Mouse (Mus musculus) hindbrain, embryonic 13.5 days (tissue): Measurements from ENCODE around the gene Xylb. TPM values are rescaled to one million over a fixed set of nuclear protein-coding genes. Genes with fewer than 3 reads are reported as not detected.
A peak's percentile ranks its signal among the peaks of the same experiment; 100 is the strongest.

Experiments used
- ATAC-seq: fragments of 200-750 bp; cut with Nextera tagmentation; 2 replicates; pipeline ENCODE4 v1.8.0; 2017; ENCODE audit warnings: moderate TSS enrichment; ENCODE audit not compliant: low FRiP score
- H3K27ac ChIP-seq: fragments of 300-500 bp; sonication (generic); 2 replicates; pipeline ENCODE4 v1.5.1; 2015; ENCODE audit warnings: inconsistent platforms, mild to moderate bottlenecking, moderate library complexity
- H3K27me3 ChIP-seq: fragments of 300-500 bp; sonication (generic); 2 replicates; pipeline ENCODE4 v1.6.1; 2015; ENCODE audit warnings: mild to moderate bottlenecking, inconsistent platforms
- H3K36me3 ChIP-seq: fragments of 300-500 bp; sonication (generic); 2 replicates; pipeline ENCODE4 v1.6.1; 2015; ENCODE audit warnings: mild to moderate bottlenecking, inconsistent platforms
- H3K4me1 ChIP-seq: fragments of 300-500 bp; sonication (generic); replicated peaks from 2 replicates; pipeline ENCODE4 v1.6.1; 2015; ENCODE audit warnings: inconsistent platforms
- H3K4me2 ChIP-seq: fragments of 300-500 bp; sonication (generic); 2 replicates; pipeline ENCODE4 v1.6.1; 2015; ENCODE audit warnings: inconsistent platforms, mild to moderate bottlenecking, moderate library complexity
- H3K4me3 ChIP-seq: fragments of 300-500 bp; sonication (generic); 2 replicates; pipeline ENCODE4 v1.5.1; 2015; ENCODE audit warnings: mild to moderate bottlenecking, inconsistent platforms
- H3K9ac ChIP-seq: fragments of 300-500 bp; sonication (generic); 2 replicates; pipeline ENCODE4 v1.6.1; 2015; ENCODE audit warnings: mild to moderate bottlenecking, inconsistent platforms
- H3K9me3 ChIP-seq: fragments of 300-500 bp; sonication (generic); 2 replicates; pipeline ENCODE4 v1.6.1; 2016; ENCODE audit warnings: inconsistent platforms
- WGBS: fragments of 180-500 bp; shearing (Covaris S2); methylation state at CpG from one replicate; pipeline ENCODE4 v1.1.7; 2015; 5-methylcytosine and 5-hydroxymethylcytosine counted together
- polyA plus RNA-seq: library from polyadenylated mRNA; unstranded; fragments of >200 nt; fragmentation: Nextera tagmentation; extraction: Ambion mirVana; gene quantifications from 2 replicates; pipeline ENCODE4 v1.2.1, GENCODE M21; 2015

The Xylb gene
- polyA plus RNA-seq, 1 experiment from 2014 or later = 2.5 TPM

DNA sequence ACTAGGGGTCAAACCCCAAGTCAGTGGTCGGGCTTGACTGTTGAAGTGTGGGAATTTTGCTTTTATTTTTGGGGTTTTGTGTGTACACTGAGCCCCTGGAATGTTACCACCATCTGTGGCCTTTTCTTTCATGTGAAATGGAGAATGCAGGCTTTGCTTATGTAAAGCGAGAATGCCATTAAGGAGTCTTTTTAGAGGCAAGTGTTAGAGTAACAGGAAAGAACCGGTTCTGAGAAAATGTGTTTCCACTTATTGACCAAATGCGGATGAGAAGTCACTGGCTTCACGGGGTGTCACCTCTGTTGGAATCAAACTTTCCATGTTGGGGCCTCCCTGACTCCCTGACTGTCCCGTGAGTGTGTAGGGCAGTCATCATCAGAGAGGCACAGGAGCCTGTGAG, 18.4 kb downstream of the Xylb start:
- Histone ChIP-seq H3K9me3 (no peaks in the 10 kb centered on the region), H3K4me1 (no peaks in the 10 kb centered on the region), H3K27ac (no peak overlapping the region), H3K27me3 (no peaks in the 10 kb centered on the region), H3K4me3 (no peak overlapping the region), H3K9ac (no peak overlapping the region), H3K4me2 (no peak overlapping the region), H3K36me3 (no peaks in the 10 kb centered on the region)
- no peak for ATAC-seq
- WGBS = 62% methylated on average over 6 of the region's 6 CpGs

DNA sequence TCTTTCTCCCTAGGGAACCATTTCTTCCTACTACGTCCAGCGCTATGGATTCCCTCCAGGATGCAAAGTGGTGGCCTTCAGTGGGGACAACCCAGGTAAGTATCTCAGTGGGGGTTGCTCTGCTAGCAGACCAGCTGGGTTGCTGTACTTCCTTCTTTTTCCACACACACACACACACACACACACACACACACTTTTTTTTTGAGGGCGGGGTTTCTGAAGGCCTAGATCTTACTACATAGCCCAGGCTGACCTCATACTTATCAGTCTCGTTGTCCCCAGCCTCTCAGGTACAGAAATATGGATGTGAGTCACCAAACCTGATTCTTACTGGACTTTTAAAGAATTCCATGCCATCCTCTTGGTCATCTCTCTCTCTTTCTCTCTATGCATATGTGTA, 21.1 kb downstream of the Xylb start:
- H3K4me2 ChIP-seq = no peak overlapping the region
- H3K4me3 ChIP-seq = no peak overlapping the region
- H3K27me3 ChIP-seq = no peaks in the 10 kb centered on the region
- H3K4me1 ChIP-seq = no peaks in the 10 kb centered on the region
- 92% methylated on average over 4 of the region's 4 CpGs for WGBS
- no peak overlapping the region for H3K27ac ChIP-seq
- H3K9me3 ChIP-seq = no peaks in the 10 kb centered on the region
- H3K9ac ChIP-seq = no peak overlapping the region
- H3K36me3 ChIP-seq = no peaks in the 10 kb centered on the region
- no peak for ATAC-seq

- Histone ChIP-seq H3K9ac (no peak overlapping the region), H3K36me3 (no peaks in the 10 kb centered on the region), H3K9me3 (no peaks in the 10 kb centered on the region), H3K27ac (no peak overlapping the region), H3K4me3 (no peak overlapping the region), H3K4me2 (no peak overlapping the region), H3K27me3 (no peaks in the 10 kb centered on the region), H3K4me1 (no peaks in the 10 kb centered on the region)
- 64% methylated on average over 6 of the region's 6 CpGs for WGBS
- no peak for ATAC-seq
Observed at GRCm38 (mm10) chr9:119382603-119383002, 25.4 kb downstream of the Xylb start.

DNA sequence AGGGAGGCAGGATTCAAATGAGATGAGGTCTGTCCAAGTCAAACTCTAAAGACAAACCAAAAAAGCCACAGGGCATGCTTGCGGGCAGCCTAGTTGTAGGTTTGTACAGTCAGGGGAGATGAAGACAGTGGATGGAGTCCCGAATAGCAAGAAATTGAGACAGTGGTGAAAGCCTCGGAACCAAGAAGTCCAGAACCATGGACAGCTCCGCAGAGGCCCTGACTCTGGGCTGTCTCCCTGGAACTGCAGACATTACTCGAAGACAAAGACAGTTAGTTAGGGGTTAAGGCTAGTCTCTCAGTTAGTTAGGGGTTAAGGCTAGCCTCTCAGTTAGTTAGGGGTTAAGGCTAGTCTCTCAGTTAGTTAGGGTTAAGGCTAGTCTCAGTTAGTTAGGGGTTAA, 31.8 kb downstream of the Xylb start:
- Histone ChIP-seq H3K27ac (no peak overlapping the region), H3K27me3 (no peaks in the 10 kb centered on the region), H3K36me3 (no peaks in the 10 kb centered on the region), H3K4me2 (no peak overlapping the region), H3K4me3 (no peak overlapping the region), H3K9me3 (no peaks in the 10 kb centered on the region), H3K4me1 (no peaks in the 10 kb centered on the region), H3K9ac (no peak overlapping the region)
- no peak for ATAC-seq
- WGBS = 63% methylated on average over 5 of the region's 5 CpGs

DNA sequence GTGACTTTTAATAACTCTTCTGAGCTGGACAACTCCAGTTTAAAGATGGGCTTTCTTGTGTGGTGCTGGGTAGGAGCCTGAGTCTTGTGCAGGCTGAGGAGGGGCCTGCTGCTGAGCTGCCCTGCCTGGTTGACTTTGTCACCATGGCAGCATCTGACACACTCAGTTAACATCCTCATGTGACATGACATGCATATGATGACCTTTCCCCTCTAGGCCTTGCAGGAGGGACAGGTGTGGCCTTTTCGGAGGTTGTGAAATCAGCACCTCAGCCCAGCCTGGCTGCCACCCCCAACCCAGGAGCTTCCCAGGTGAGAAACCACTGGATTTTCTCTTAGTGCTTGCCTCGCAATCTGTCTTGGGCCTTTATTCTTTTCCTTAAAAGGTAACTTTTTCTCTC, 33.0 kb downstream of the Xylb start:
- Histone ChIP-seq H3K4me2 (no peak overlapping the region), H3K9me3 (no peaks in the 10 kb centered on the region), H3K36me3 (no peaks in the 10 kb centered on the region), H3K4me3 (no peak overlapping the region), H3K9ac (no peak overlapping the region), H3K4me1 (no peaks in the 10 kb centered on the region), H3K27me3 (no peaks in the 10 kb centered on the region), H3K27ac (no peak overlapping the region)
- 89% methylated on average over 2 of the region's 2 CpGs for WGBS
- ATAC-seq = no peak

DNA sequence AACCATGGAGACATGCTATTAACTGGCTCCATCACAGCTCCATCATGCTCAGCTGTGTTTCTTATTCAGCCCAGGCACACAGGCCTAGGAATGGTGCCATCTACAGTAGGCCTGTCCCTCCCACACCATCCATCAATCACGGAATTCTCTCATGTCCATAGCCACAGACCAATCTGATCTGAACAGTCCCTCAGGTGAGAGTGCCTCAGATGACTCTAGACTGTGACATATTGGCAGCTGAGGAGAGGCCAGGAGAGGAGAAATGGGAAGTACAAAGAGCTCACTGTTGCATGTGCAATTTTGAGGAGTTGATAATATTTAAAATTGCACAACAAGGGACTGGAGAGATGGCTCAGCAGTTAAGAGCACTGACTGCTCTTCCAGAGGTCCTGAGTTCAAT, 37.6 kb downstream of the Xylb start:
- 100% methylated on average over 1 of the region's 1 CpGs for WGBS
- H3K27ac ChIP-seq = no peak overlapping the region
- H3K36me3 ChIP-seq = no peaks in the 10 kb centered on the region
- no peak overlapping the region for H3K4me3 ChIP-seq
- H3K9ac ChIP-seq = no peak overlapping the region
- H3K4me2 ChIP-seq = no peak overlapping the region
- no peaks in the 10 kb centered on the region for H3K4me1 ChIP-seq
- no peaks in the 10 kb centered on the region for H3K27me3 ChIP-seq
- H3K9me3 ChIP-seq = no peaks in the 10 kb centered on the region
- no peak for ATAC-seq

DNA sequence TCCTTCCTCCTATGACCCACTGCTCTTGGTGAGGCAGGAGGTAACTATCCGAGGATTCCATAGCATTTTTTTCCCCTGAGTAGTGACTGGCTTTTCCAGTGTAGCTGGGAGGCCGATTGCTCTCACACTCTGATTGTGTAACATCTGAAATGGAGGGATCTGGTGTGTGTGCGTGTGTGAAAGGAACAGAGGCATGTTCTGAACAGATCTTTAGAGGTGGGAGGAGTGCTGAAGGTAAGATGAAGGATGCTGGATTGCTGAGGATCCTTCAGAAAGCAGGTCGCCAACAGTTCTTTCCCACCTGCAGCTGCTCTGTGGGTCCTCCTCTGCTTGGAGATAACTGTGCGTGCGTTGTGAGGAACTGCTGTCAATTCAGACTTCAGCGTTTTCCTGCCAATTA, 44.2 kb downstream of the Xylb start:
- no peaks in the 10 kb centered on the region for H3K9me3 ChIP-seq
- H3K27ac ChIP-seq = peak overlapping the region; percentile 99
- 7% methylated on average over 7 of the region's 7 CpGs for WGBS
- no peaks in the 10 kb centered on the region for H3K27me3 ChIP-seq
- H3K4me1 ChIP-seq = peaks cover 39% of the 10 kb centered on the region
- peak overlapping the region; percentile 96 for H3K4me3 ChIP-seq
- no peaks in the 10 kb centered on the region for H3K36me3 ChIP-seq
- H3K9ac ChIP-seq = peak overlapping the region; percentile 100
- no peak; the same call in none of the 2 replicates for ATAC-seq
- peak overlapping the region; percentile 89 for H3K4me2 ChIP-seq

- no peaks in the 10 kb centered on the region for H3K36me3 ChIP-seq
- peak within 1 kb of the TSS; percentile 99 for H3K27ac ChIP-seq
- ATAC-seq = peak; percentile 93
- 1% methylated on average over 19 of the region's 32 CpGs for WGBS
- peak within 1 kb of the TSS; percentile 96 for H3K4me3 ChIP-seq
- peak within 1 kb of the TSS; percentile 100 for H3K9ac ChIP-seq
- peak within 1 kb of the TSS; percentile 89 for H3K4me2 ChIP-seq
- H3K9me3 ChIP-seq = no peaks in the 10 kb centered on the region
- H3K27me3 ChIP-seq = no peaks in the 10 kb centered on the region
- peaks cover 44% of the 10 kb centered on the region for H3K4me1 ChIP-seq
Observed at GRCm38 (mm10) chr9:119401801-119402214, 44.6 kb downstream of the Xylb start, which contains the start of gene Acvr2b. Acvr2b (plus strand) TSS chr9:119402118.

DNA sequence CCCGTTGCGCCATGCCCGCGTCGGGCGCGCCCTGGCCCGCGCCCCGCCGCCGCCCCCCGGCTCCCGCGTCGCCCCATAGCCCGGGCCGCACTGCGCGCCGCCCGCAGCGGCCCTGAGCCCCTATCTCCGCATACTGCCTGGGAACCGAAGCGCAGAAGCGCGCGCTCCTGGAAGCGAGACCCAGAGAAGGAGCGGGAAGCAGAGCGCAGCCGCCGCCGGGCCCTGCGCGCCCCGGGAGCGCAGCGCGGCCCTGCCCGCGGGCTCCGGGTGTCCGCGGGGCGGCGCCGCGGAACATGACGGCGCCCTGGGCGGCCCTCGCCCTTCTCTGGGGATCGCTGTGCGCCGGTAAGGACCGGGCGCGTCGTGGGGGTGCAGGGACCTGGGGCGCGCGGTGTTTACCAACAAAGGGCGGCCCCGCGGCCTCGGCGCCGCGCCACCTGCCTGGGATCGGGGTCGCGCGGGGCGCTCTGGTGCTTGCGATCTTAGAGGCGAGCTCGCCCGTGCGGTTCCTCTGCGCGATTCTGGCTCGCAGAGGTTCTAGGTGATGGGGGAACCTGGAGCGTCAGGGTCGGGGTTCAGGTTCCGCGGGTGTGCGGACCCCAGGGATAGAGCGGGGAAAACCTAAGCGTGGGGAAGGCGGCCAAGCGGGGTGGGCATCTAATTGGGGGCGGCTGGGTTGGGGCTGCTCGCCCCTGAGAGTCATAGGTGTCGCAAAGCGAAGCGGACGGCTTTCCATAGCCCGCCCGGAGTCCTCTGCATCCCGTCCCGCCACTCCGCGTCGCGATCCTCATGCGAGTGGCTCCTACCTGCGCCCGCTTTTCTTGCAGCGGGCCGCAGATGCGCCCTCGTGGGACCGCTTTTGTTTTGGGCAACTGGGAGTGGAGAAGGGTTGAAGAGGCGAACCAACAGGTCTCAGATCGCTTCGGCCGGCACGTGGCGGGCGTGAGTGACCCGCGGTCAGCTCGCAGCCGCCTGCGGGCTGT, 45.4 kb downstream of the Xylb start:
- peak overlapping the region; percentile 99 for H3K27ac ChIP-seq
- H3K9me3 ChIP-seq = no peaks in the 10 kb centered on the region
- ATAC-seq = peak; percentile 75
- peaks cover 49% of the 10 kb centered on the region for H3K4me1 ChIP-seq
- WGBS = under 1% methylated on average over 106 of the region's 127 CpGs
- H3K27me3 ChIP-seq = no peaks in the 10 kb centered on the region
- H3K4me3 ChIP-seq = peak overlapping the region; percentile 96
- peak overlapping the region; percentile 89 for H3K4me2 ChIP-seq
- H3K36me3 ChIP-seq = no peaks in the 10 kb centered on the region
- H3K9ac ChIP-seq = peak overlapping the region; percentile 100

GRCm38 (mm10) chr9:119403236-119403641, 46.1 kb downstream of the Xylb start:
- no peaks in the 10 kb centered on the region for H3K9me3 ChIP-seq
- peak overlapping the region; percentile 100 for H3K9ac ChIP-seq
- peak overlapping the region; percentile 96 for H3K4me3 ChIP-seq
- under 1% methylated on average over 26 of the region's 26 CpGs for WGBS
- peak overlapping the region; percentile 99 for H3K27ac ChIP-seq
- ATAC-seq = peak; percentile 29; the same call in 1 of the 2 replicates
- peaks cover 56% of the 10 kb centered on the region for H3K4me1 ChIP-seq
- no peaks in the 10 kb centered on the region for H3K27me3 ChIP-seq
- H3K4me2 ChIP-seq = peak overlapping the region; percentile 89
- no peaks in the 10 kb centered on the region; the same call in 1 of the 2 replicates for H3K36me3 ChIP-seq

- no peak overlapping the region for H3K27ac ChIP-seq
- peak overlapping the region; percentile 96 for H3K4me3 ChIP-seq
- WGBS = 62% methylated on average over 5 of the region's 5 CpGs
- no peak for ATAC-seq
- H3K9me3 ChIP-seq = no peaks in the 10 kb centered on the region
- peak overlapping the region; percentile 100 for H3K9ac ChIP-seq
- peak overlapping the region; percentile 89 for H3K4me2 ChIP-seq
- peaks cover 65% of the 10 kb centered on the region for H3K4me1 ChIP-seq
- H3K27me3 ChIP-seq = no peaks in the 10 kb centered on the region
- H3K36me3 ChIP-seq = no peaks in the 10 kb centered on the region; the same call in 1 of the 2 replicates
Observed at GRCm38 (mm10) chr9:119404090-119404489, 46.9 kb downstream of the Xylb start.

- H3K9me3 ChIP-seq = no peaks in the 10 kb centered on the region
- WGBS = 81% methylated on average over 15 of the region's 15 CpGs
- H3K27me3 ChIP-seq = no peaks in the 10 kb centered on the region
- H3K4me1 ChIP-seq = peaks cover 56% of the 10 kb centered on the region
- no peak overlapping the region for H3K27ac ChIP-seq
- no peak for ATAC-seq
- no peak overlapping the region for H3K4me3 ChIP-seq
- H3K9ac ChIP-seq = peak overlapping the region; percentile 43; the same call in 1 of the 2 replicates
- peaks cover 7% of the 10 kb centered on the region for H3K36me3 ChIP-seq
- no peak overlapping the region for H3K4me2 ChIP-seq
Observed at GRCm38 (mm10) chr9:119407884-119408283, 50.7 kb downstream of the Xylb start.
